Mouse (Mus musculus) fat pad, adult 2 months (tissue): ENCODE results near the gene Yaf2.
"Not testable (repeated sequence)": the region's sequence is repeated elsewhere in the genome, so short reads cannot be mapped to it uniquely, and the experiment has no call there.

Experiments used
- DNase-seq: peaks from one replicate; pipeline ENCODE4 v3.0.0-alpha.2; 2011; ENCODE audit warnings: low read depth, low spot score; ENCODE audit errors: extremely low read depth

The Yaf2 gene

DNA sequence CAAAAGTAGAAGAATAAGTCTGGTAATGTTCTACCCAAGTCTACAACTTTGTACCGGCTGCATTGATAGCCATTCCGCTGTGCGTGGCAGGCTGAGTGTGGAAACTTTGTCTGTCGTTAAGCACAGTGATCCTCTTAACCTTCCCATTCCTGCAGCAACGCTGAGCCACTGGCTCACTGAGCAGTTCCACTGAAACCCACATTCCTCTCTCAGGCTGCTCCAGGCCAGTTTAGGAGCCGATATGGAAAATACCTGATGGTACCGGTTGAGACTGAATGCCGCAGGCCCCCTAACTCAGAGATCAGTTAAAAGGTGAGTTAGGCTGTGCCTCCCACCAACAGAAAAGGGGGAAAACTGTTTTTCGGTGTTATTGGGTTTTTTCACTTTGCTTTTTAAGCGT is 81.4 kb downstream of the Yaf2 start:
- no peak for DNase-seq

DNA sequence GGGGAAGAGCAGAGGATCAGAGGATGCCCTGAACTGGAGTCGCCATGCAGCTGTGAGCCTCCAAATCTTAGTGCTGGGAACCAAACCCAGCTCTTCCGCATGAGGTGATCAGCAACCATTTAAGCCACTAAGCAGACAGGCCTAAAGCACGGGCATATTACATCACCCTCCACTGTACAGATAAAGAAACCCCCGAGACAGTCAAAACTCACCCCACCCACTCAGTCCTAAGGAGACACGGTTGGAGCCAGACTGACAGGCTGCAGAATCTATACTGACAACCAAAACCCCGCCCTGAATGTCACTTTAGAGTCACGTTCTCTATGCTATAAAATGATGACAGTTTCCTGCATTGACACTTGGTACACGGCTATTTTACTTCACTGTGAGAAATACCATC is 83.6 kb downstream of the Yaf2 start:
- DNase-seq, result no peak

DNA sequence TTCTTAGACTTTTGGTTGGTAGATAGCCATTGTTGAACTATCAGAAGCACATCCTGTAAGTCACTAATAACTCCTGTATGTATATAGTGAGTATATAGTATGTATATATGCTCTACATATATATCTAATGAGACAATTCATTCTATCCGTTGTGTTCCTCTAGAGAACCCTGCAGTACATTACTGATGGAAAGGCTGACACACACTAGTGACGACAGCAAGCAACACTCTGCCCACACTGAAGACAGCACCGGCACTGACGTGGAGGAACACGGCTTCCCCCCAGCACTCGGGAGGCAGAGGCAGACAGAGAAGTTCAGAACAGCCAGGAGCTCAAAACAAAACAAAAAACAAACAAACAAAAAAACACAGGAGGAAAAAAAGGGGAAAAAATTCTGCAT is 84.3 kb downstream of the Yaf2 start:
- DNase-seq, result no peak

DNA sequence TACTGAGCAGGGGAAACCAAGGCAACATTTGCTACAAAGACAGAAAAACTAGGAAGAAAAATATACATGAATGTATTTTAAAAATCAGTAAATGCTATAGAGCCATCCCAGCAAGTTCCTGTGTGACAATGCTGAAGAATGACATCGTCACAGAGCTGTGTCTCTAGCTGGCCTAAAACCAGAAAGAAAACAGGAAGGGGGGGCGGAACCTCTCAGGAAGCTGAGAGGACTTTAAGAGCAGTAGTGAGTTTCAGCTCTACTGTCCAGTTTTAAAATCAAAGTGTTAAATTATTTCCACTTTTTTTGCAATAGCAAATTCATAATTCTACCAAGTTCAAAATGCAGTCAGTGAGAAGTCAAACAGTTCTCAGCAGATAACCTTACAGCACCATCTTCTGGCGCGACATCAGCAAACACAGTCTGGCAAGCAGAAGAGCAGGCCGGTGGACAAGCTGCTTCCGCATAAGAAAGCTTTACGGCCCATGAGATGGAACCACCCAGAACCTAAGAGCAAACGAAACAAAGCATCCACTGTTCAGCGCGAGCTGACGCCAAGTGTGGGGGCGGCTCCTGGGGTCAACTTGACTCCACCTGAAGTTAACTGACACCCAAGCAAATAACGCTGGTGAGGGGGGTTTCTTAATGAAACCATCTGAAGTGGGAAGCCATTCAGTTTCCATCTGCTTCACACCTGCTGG is 85.0 kb downstream of the Yaf2 start:
- DNase-seq, result no peak

DNA sequence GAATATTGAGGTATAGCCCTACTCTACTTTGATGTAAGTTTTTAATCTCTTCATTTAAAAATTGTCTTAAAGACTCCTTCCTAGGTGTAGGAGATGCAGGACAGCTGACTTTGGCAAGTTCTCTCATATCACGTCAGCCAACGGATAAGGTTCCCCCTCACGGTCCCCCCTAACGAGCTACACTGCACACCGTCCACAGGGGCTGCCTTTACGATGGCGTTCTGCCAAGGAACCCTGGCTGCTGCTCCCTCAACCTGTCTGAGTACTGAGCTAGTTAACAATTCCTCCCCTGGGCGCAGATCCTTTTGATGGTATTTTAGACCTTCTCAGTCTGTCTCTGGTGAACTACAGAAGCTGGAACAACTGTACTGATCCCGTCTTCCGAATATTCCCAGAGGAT is 93.5 kb downstream of the Yaf2 start:
- DNase-seq, result no peak

DNA sequence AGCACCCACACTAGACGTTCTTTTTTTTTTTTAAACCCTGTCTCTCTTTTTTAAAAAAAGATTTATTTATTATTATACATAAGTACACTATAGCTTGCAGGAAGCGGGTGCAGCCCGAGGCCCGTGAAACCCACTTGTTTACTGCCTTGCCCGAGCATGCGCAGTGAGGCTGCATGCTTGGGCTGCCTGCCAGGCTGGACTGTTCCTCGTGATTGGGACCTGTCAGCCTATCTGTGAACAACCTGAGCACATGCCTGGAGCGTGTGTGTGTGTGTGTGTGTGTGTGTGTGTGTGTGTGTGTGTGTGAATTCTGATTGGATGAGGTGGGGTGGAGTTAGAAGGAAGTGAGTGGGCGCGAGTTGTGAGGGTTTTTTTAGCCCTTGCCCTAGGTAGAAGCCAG is 100.3 kb downstream of the Yaf2 start:
- not testable (repeated sequence) for DNase-seq
